Mouse (Mus musculus) limb, embryonic 12.5 days (tissue): ENCODE measurements at regions not wholly inside any gene's neighbourhood (a gene's known extent, or its start where the extent isn't known, plus 50 kb on each side); places are given as distances from the start of the nearest gene placed in this dataset.

ENCODE experiments used
- ATAC-seq: fragments of 200-750 bp; cut with Nextera tagmentation; 2 replicates; pipeline ENCODE4 v1.8.0; 2017; ENCODE audit warnings: low read depth, moderate TSS enrichment; ENCODE audit not compliant: insufficient number of reproducible peaks, insufficient read depth, low FRiP score, low TSS enrichment
- H3K27ac ChIP-seq: fragments of 300-500 bp; sonication (generic); 2 replicates; pipeline ENCODE4 v1.5.1; 2016; ENCODE audit warnings: mild to moderate bottlenecking, moderate library complexity
- H3K27me3 ChIP-seq: fragments of 300-500 bp; sonication (generic); 2 replicates; pipeline ENCODE4 v1.6.1; 2016; ENCODE audit warnings: mild to moderate bottlenecking, moderate library complexity
- H3K36me3 ChIP-seq: fragments of 300-500 bp; sonication (generic); 2 replicates; pipeline ENCODE4 v1.6.1; 2016; ENCODE audit warnings: mild to moderate bottlenecking, moderate library complexity
- H3K4me1 ChIP-seq: fragments of 300-500 bp; sonication (generic); replicated peaks from 2 replicates; pipeline ENCODE4 v1.6.1; 2016
- H3K4me2 ChIP-seq: fragments of 300-500 bp; sonication (generic); 2 replicates; pipeline ENCODE4 v1.6.1; 2016; ENCODE audit warnings: mild to moderate bottlenecking, moderate library complexity
- H3K4me3 ChIP-seq: fragments of 300-500 bp; sonication (generic); replicated peaks from 2 replicates; pipeline ENCODE4 v1.5.1; 2016; ENCODE audit warnings: mild to moderate bottlenecking
- H3K9ac ChIP-seq: fragments of 300-500 bp; sonication (generic); replicated peaks from 2 replicates; pipeline ENCODE4 v1.6.1; 2016; ENCODE audit warnings: mild to moderate bottlenecking, moderate library complexity
- H3K9me3 ChIP-seq: fragments of 300-500 bp; sonication (generic); 2 replicates; pipeline ENCODE4 v1.6.1; 2016; ENCODE audit warnings: mild to moderate bottlenecking, moderate library complexity
- WGBS: fragments of 180-500 bp; shearing (Covaris S2); methylation state at CpG from one replicate; pipeline ENCODE4 v1.1.7; 2016; 5-methylcytosine and 5-hydroxymethylcytosine counted together

DNA sequence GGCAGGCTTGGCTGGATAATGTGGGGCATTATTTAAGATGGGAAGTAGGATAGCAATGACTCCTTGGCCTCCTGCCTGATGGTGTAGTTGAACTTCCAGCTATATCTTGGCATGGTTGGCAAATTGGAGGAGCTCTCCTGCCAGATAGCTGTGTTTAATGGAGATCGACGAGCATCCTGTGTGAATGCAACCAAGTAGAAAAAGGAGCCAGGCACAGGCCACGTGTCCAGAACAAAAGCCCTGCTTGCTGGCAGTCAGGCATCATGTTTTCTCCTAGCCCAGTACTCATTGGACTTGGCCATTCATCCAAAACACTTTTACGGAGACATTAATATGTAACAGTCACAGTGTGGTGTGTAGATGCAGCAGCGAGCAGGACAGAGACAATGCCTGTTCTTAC lies 211.8 kb upstream of the 9630041A04Rik start:
- no peak for ATAC-seq
- WGBS = 86% methylated on average over 5 of the region's 5 CpGs
- H3K36me3 ChIP-seq = no peaks in the 10 kb centered on the region
- H3K27me3 ChIP-seq = no peaks in the 10 kb centered on the region
- peaks cover 4% of the 10 kb centered on the region; the same call in 1 of the 2 replicates for H3K9me3 ChIP-seq
- H3K4me1 ChIP-seq = no peaks in the 10 kb centered on the region
- no peak overlapping the region for H3K9ac ChIP-seq
- H3K27ac ChIP-seq = no peak overlapping the region
- no peak overlapping the region for H3K4me3 ChIP-seq
- H3K4me2 ChIP-seq = no peak overlapping the region

- peaks cover 4% of the 10 kb centered on the region; the same call in 1 of the 2 replicates for H3K9me3 ChIP-seq
- H3K36me3 ChIP-seq = no peaks in the 10 kb centered on the region
- H3K27ac ChIP-seq = no peak overlapping the region
- no peak overlapping the region for H3K4me2 ChIP-seq
- no peaks in the 10 kb centered on the region for H3K4me1 ChIP-seq
- 60% methylated on average over 3 of the region's 3 CpGs for WGBS
- H3K4me3 ChIP-seq = no peak overlapping the region
- no peaks in the 10 kb centered on the region for H3K27me3 ChIP-seq
- no peak for ATAC-seq
- no peak overlapping the region for H3K9ac ChIP-seq
Observed at GRCm38 (mm10) chr9:101641524-101641923, 220.1 kb upstream of the 9630041A04Rik start.

DNA sequence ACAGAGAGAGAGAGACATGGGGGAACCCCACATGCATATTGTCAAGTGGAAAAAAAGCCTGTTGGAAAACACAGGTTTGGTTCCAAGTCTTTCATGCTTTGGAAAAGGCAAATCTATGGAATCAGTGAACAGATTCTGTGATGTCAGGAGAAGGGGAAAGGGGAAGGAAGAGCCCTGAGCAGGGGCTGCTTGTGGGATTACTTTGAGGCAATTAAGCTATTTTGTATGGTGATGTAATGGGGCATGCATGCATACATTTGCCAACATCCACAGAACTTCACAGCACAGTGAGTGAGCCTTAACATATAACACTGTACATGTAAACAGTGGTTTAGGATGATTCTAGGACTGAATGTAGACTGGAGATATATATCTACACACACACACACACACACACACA lies 221.0 kb upstream of the 9630041A04Rik start:
- peaks cover 4% of the 10 kb centered on the region; the same call in 1 of the 2 replicates for H3K9me3 ChIP-seq
- no peak for ATAC-seq
- H3K27me3 ChIP-seq = no peaks in the 10 kb centered on the region
- no peak overlapping the region for H3K4me3 ChIP-seq
- H3K9ac ChIP-seq = no peak overlapping the region
- no peak overlapping the region for H3K4me2 ChIP-seq
- H3K27ac ChIP-seq = no peak overlapping the region
- H3K4me1 ChIP-seq = no peaks in the 10 kb centered on the region
- H3K36me3 ChIP-seq = no peaks in the 10 kb centered on the region

DNA sequence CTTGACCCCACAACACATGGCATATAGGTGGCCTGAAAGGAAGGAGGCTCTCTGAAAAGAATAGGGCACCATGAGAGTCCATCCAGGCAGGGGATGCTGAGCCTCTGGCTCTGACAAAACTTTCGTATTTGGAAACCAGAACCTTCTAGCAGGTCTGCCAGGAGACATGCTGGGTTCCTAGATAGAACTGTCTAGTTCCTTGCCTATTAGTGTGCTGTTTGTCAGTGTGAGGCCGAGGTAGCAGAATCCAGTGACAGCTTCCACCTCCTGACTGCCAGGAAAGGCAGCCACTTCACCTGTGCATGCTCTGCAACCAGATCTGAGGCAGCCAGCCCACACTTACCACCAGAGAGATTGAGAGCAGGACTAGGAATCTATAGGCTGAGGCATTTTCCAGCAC lies 245.4 kb upstream of the 9630041A04Rik start:
- Histone ChIP-seq H3K9ac (no peak overlapping the region), H3K36me3 (no peaks in the 10 kb centered on the region), H3K27me3 (peaks cover 4% of the 10 kb centered on the region; the same call in 1 of the 2 replicates), H3K4me2 (no peak overlapping the region), H3K9me3 (no peaks in the 10 kb centered on the region), H3K27ac (no peak overlapping the region), H3K4me3 (no peak overlapping the region), H3K4me1 (no peaks in the 10 kb centered on the region)
- WGBS = 84% methylated on average over 2 of the region's 2 CpGs
- no peak for ATAC-seq

GRCm38 (mm10) chr9:101615176-101615575 lies 246.5 kb upstream of the 9630041A04Rik start:
- Histone ChIP-seq H3K27me3 (peaks cover 4% of the 10 kb centered on the region; the same call in 1 of the 2 replicates), H3K4me2 (no peak overlapping the region), H3K9ac (no peak overlapping the region), H3K4me1 (no peaks in the 10 kb centered on the region), H3K36me3 (no peaks in the 10 kb centered on the region), H3K4me3 (no peak overlapping the region), H3K27ac (no peak overlapping the region), H3K9me3 (no peaks in the 10 kb centered on the region)
- WGBS = 83% methylated on average over 3 of the region's 3 CpGs
- no peak for ATAC-seq

- Histone ChIP-seq H3K4me2 (no peak overlapping the region), H3K9ac (no peak overlapping the region), H3K36me3 (no peaks in the 10 kb centered on the region), H3K4me3 (no peak overlapping the region), H3K27ac (no peak overlapping the region), H3K27me3 (peaks cover 4% of the 10 kb centered on the region; the same call in 1 of the 2 replicates), H3K9me3 (no peaks in the 10 kb centered on the region), H3K4me1 (no peaks in the 10 kb centered on the region)
- 81% methylated on average over 3 of the region's 3 CpGs for WGBS
- no peak for ATAC-seq
Observed at GRCm38 (mm10) chr9:101613933-101614332, 247.7 kb upstream of the 9630041A04Rik start.

GRCm38 (mm10) chr9:101613471-101613870 lies 248.2 kb upstream of the 9630041A04Rik start:
- H3K27me3 ChIP-seq = peaks cover 4% of the 10 kb centered on the region; the same call in 1 of the 2 replicates
- no peaks in the 10 kb centered on the region for H3K4me1 ChIP-seq
- H3K27ac ChIP-seq = no peak overlapping the region
- WGBS = 50% methylated on average over 2 of the region's 2 CpGs
- H3K9me3 ChIP-seq = no peaks in the 10 kb centered on the region
- H3K4me3 ChIP-seq = no peak overlapping the region
- no peak overlapping the region for H3K9ac ChIP-seq
- H3K36me3 ChIP-seq = no peaks in the 10 kb centered on the region
- ATAC-seq = no peak
- no peak overlapping the region for H3K4me2 ChIP-seq

- Histone ChIP-seq H3K4me2 (no peak overlapping the region), H3K4me3 (no peak overlapping the region), H3K27ac (no peak overlapping the region), H3K4me1 (no peaks in the 10 kb centered on the region), H3K9ac (no peak overlapping the region), H3K27me3 (peaks cover 4% of the 10 kb centered on the region; the same call in 1 of the 2 replicates), H3K9me3 (no peaks in the 10 kb centered on the region), H3K36me3 (no peaks in the 10 kb centered on the region)
- no peak for ATAC-seq
- 75% methylated on average over 5 of the region's 5 CpGs for WGBS
Observed at GRCm38 (mm10) chr9:101612971-101613370, 248.7 kb upstream of the 9630041A04Rik start.

DNA sequence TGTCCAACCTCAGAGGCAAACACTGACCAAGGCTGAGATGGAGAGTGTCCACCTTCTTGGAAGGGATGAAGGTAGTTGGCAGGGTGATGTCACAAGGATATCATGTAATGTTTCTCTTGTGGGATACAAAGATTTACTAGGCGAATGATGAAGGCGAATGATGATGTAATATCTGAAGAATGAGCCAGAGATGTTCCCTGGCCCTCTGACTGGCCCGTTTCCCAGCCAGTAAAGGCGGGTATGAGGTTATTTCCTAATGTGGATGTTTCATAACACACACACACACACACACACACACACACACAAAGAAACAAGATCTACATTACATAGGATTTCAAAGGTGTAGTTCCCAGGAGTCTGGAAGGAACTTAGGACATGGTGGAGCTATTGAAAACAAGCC lies 249.1 kb upstream of the 9630041A04Rik start:
- no peak overlapping the region for H3K4me3 ChIP-seq
- H3K4me2 ChIP-seq = no peak overlapping the region
- no peaks in the 10 kb centered on the region for H3K4me1 ChIP-seq
- no peaks in the 10 kb centered on the region for H3K36me3 ChIP-seq
- H3K9me3 ChIP-seq = no peaks in the 10 kb centered on the region
- 85% methylated on average over 4 of the region's 4 CpGs for WGBS
- peaks cover 4% of the 10 kb centered on the region; the same call in 1 of the 2 replicates for H3K27me3 ChIP-seq
- no peak for ATAC-seq
- no peak overlapping the region for H3K9ac ChIP-seq
- no peak overlapping the region for H3K27ac ChIP-seq

DNA sequence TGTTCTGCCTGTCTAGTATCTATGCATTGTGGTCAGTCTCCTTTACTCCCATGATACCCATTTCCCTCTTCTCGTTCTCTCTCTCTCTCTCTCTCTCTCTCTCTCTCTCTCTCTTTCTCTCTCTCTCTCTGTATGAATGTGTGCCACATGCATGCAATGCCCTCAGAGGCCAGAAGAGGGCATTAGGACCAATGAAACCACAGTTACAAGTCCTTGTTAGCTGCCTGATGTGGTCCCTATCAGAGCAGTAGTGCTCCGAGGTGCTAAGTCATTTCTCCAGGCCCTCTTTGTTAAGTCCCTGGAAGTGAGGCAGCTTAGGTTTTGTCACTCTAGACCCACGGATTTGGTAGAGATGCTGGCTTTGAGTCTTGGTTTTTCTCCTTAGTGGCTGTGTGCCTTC lies 250.2 kb upstream of the 9630041A04Rik start:
- Histone ChIP-seq H3K27me3 (peaks cover 4% of the 10 kb centered on the region; the same call in 1 of the 2 replicates), H3K9ac (no peak overlapping the region), H3K27ac (no peak overlapping the region), H3K9me3 (no peaks in the 10 kb centered on the region), H3K4me3 (no peak overlapping the region), H3K4me1 (no peaks in the 10 kb centered on the region), H3K36me3 (no peaks in the 10 kb centered on the region), H3K4me2 (no peak overlapping the region)
- WGBS = 32% methylated on average over 3 of the region's 3 CpGs
- ATAC-seq = no peak

GRCm38 (mm10) chr9:101610806-101611443 lies 250.7 kb upstream of the 9630041A04Rik start:
- Histone ChIP-seq H3K4me1 (no peaks in the 10 kb centered on the region), H3K27ac (no peak overlapping the region), H3K4me2 (no peak overlapping the region), H3K9me3 (no peaks in the 10 kb centered on the region), H3K4me3 (no peak overlapping the region), H3K27me3 (peaks cover 4% of the 10 kb centered on the region; the same call in 1 of the 2 replicates), H3K36me3 (no peaks in the 10 kb centered on the region), H3K9ac (no peak overlapping the region)
- 57% methylated on average over 8 of the region's 8 CpGs for WGBS
- ATAC-seq = no peak

- Histone ChIP-seq H3K36me3 (no peaks in the 10 kb centered on the region), H3K4me3 (no peak overlapping the region), H3K9ac (no peak overlapping the region), H3K27me3 (peaks cover 4% of the 10 kb centered on the region; the same call in 1 of the 2 replicates), H3K4me2 (no peak overlapping the region), H3K27ac (no peak overlapping the region), H3K9me3 (no peaks in the 10 kb centered on the region), H3K4me1 (no peaks in the 10 kb centered on the region)
- 86% methylated on average over 4 of the region's 4 CpGs for WGBS
- ATAC-seq = no peak
Observed at GRCm38 (mm10) chr9:101610338-101610737, 251.3 kb upstream of the 9630041A04Rik start.
